Mouse (Mus musculus): Measurements from ENCODE around the gene Ear1. TPM values are rescaled to one million over a fixed set of nuclear protein-coding genes. Genes with fewer than 3 reads are reported as not detected.
"Not testable (repeated sequence)": the region's sequence is repeated elsewhere in the genome, so short reads cannot be mapped to it uniquely, and the experiment has no call there.

The Ear1 gene
- not detected for total RNA-seq (2021)
- long read RNA-seq, experiment 1, result 0 reads
- long read RNA-seq, experiment 2, result 0 reads

GRCm38 (mm10) chr14:43875417-43875816 is at the start of gene Ear1:
TSS of gene Ear1 (minus strand) at chr14:43875517.
- DNase-seq; intact Hi-C loops (cut with DNase I; ENCODE audit: low total_unique reads): not testable (repeated sequence)

- intact Hi-C loops (cut with DNase I; ENCODE audit: low total_unique reads), result not testable (repeated sequence)
- peak; percentile 36 for DNase-seq
Measured at GRCm38 (mm10) chr14:43924688-43925403, 49.5 kb upstream of the Ear1 start, which contains the start of gene Gm8113. TSS of gene Gm8113 (plus strand) at chr14:43925390.

GRCm38 (mm10) chr14:43923459-43923858 is 48.1 kb upstream of the Ear1 start, which contains the start of gene Ear10:
TSS of gene Ear10 (minus strand) at chr14:43923559.
- DNase-seq; intact Hi-C loops (cut with DNase I; ENCODE audit: low total_unique reads): not testable (repeated sequence)

- intact Hi-C loops (cut with DNase I; ENCODE audit: low total_unique reads); DNase-seq: not testable (repeated sequence)
Measured at GRCm38 (mm10) chr14:43918214-43918613, 42.9 kb upstream of the Ear1 start.

GRCm38 (mm10) chr14:43898577-43898976 is 23.3 kb upstream of the Ear1 start:
- DNase-seq; intact Hi-C loops (cut with DNase I; ENCODE audit: low total_unique reads): not testable (repeated sequence)

GRCm38 (mm10) chr14:43895357-43895756 is 20.0 kb upstream of the Ear1 start:
- DNase-seq; intact Hi-C loops (cut with DNase I; ENCODE audit: low total_unique reads): not testable (repeated sequence)

- DNase-seq; intact Hi-C loops (cut with DNase I; ENCODE audit: low total_unique reads): not testable (repeated sequence)
Measured at GRCm38 (mm10) chr14:43891288-43891687, 16.0 kb upstream of the Ear1 start.

GRCm38 (mm10) chr14:43886235-43886634 is 10.9 kb upstream of the Ear1 start:
- intact Hi-C loops (cut with DNase I; ENCODE audit: low total_unique reads); DNase-seq: not testable (repeated sequence)

GRCm38 (mm10) chr14:43879966-43880545 is 4.7 kb upstream of the Ear1 start:
- intact Hi-C loops (cut with DNase I; ENCODE audit: low total_unique reads); DNase-seq: not testable (repeated sequence)

GRCm38 (mm10) chr14:43877789-43878188 is 2.5 kb upstream of the Ear1 start:
- DNase-seq; intact Hi-C loops (cut with DNase I; ENCODE audit: low total_unique reads): not testable (repeated sequence)

GRCm38 (mm10) chr14:43874862-43875261 is 455 bp downstream of the Ear1 start:
- DNase-seq; intact Hi-C loops (cut with DNase I; ENCODE audit: low total_unique reads): not testable (repeated sequence)

- intact Hi-C loops (cut with DNase I; ENCODE audit: low total_unique reads), result not testable (repeated sequence)
- peak; percentile 3 for DNase-seq
Measured at GRCm38 (mm10) chr14:43860522-43860921, 14.8 kb downstream of the Ear1 start.

- intact Hi-C loops (cut with DNase I; ENCODE audit: low total_unique reads), result not testable (repeated sequence)
- DNase-seq, result peak; percentile 15
Measured at GRCm38 (mm10) chr14:43859465-43859864, 15.9 kb downstream of the Ear1 start.

- intact Hi-C loops (cut with DNase I; ENCODE audit: low total_unique reads); DNase-seq: not testable (repeated sequence)
Measured at GRCm38 (mm10) chr14:43843949-43844573, 31.3 kb downstream of the Ear1 start.

- intact Hi-C loops (cut with DNase I; ENCODE audit: low total_unique reads); DNase-seq: not testable (repeated sequence)
Measured at GRCm38 (mm10) chr14:43840976-43841375, 34.3 kb downstream of the Ear1 start.

- intact Hi-C loops (cut with DNase I; ENCODE audit: low total_unique reads); DNase-seq: not testable (repeated sequence)
Measured at GRCm38 (mm10) chr14:43835366-43835765, 40.0 kb downstream of the Ear1 start.

- DNase-seq; intact Hi-C loops (cut with DNase I; ENCODE audit: low total_unique reads): not testable (repeated sequence)
Measured at GRCm38 (mm10) chr14:43830385-43830784, 44.9 kb downstream of the Ear1 start.

- intact Hi-C loops (cut with DNase I; ENCODE audit: low total_unique reads); DNase-seq: not testable (repeated sequence)
Measured at GRCm38 (mm10) chr14:43824176-43824575, 51.1 kb downstream of the Ear1 start.

- DNase-seq; intact Hi-C loops (cut with DNase I; ENCODE audit: low total_unique reads): not testable (repeated sequence)
Measured at GRCm38 (mm10) chr14:43821869-43822268, 53.4 kb downstream of the Ear1 start.

- intact Hi-C loops (cut with DNase I; ENCODE audit: low total_unique reads); DNase-seq: not testable (repeated sequence)
Measured at GRCm38 (mm10) chr14:43812458-43812857, 62.9 kb downstream of the Ear1 start.

All from gastrocnemius, postnatal 14 days (tissue).